8 mouse cellular contexts compared by ENCODE assay signal in the genomic region with DNA sequence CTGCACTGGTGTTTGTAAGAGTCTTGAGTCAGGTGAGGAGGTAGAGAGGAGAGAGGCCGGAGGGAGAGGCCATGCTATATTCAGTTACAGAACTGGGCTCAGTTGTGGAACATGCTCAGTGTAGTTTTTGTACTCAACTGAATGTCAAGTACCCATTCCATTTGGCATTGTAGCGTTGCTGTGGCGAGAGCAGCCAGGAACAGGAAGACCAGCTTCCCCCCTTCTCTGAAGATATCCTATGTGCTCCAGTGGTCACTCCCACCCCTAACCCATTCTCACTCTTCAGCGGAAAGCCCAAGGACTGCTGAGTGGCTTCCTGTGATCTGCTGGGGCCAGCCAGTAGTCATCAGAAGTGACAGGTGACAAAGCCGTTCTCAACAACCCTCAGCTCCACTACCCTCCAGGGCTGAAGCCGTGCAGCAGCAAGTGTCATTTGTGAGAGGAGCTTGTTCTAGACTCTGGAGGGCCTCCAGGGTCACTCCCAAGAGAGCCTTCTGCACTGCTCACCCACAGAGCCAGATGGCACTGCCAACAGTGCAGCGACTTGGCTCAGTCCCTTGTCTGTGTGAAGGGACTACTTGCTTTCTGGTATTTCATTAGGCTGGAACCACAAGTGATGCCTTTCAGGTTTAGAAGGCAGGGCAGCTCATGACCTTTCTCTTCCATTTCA.
DNase-seq lines count a peak whose midpoint lies in the region; ATAC-seq and TF ChIP-seq lines count a peak whose summit lies in the region.

No protein-coding gene starts in this region.

- no peak overlapping the region for H3K4me2 ChIP-seq in kidney, embryonic 14.5 days (replicated peaks; ENCODE audit: low read depth, low read length)
- no peak overlapping the region for H3K4me2 ChIP-seq in stomach, postnatal 0 days (replicated peaks; ENCODE audit: low read depth)

- TF ChIP-seq CTCF in left cerebral cortex, adult 2 months (IDR thresholded peaks at IDR 0.05): no peak
- no peak for TF ChIP-seq CTCF in stomach, postnatal 0 days (IDR thresholded peaks at IDR 0.05; ENCODE audit: low read depth)

- H3K27ac ChIP-seq in left cerebral cortex, adult 2 months: peak overlapping the region; percentile 29; the same call in 1 of the 2 replicates
- no peak overlapping the region for H3K27ac ChIP-seq in kidney, embryonic 14.5 days (ENCODE audit: low read depth, low read length)
- no peak overlapping the region for H3K27ac ChIP-seq in stomach, postnatal 0 days (replicated peaks)

- intact Hi-C loops in left cerebral cortex, adult 2 months (cut with DNase I): no loop called here

- 54% methylated on average over 7 of the region's 7 CpGs for WGBS in kidney, embryonic 14.5 days
- WGBS in stomach, postnatal 0 days: 75% methylated on average over 7 of the region's 7 CpGs

- no peaks in the 10 kb centered on the region for H3K9me3 ChIP-seq in kidney, embryonic 14.5 days (ENCODE audit: control insufficient read depth, low read length)
- no peaks in the 10 kb centered on the region for H3K9me3 ChIP-seq in stomach, postnatal 0 days (ENCODE audit: control insufficient read depth, low read length)

- no peak overlapping the region for H3K9ac ChIP-seq in kidney, embryonic 14.5 days (ENCODE audit: low read depth, low read length)
- no peak overlapping the region for H3K9ac ChIP-seq in stomach, postnatal 0 days (ENCODE audit: low read length)

- no peak for DNase-seq in left cerebral cortex, adult 2 months (ENCODE audit: extremely low spot score in 1 of 2, low spot score in 2 of 2)
- DNase-seq in left cerebral cortex, adult 11 months (ENCODE audit: low spot score): no peak
- DNase-seq in heart, adult 9 months (ENCODE audit: low spot score in 2 of 2): peak; percentile 43 to 46
- no peak for DNase-seq in c-Kit-positive CD71-positive TER-119-positive erythroid progenitor cells, embryonic 14.5 days (ENCODE audit: low spot score)
- DNase-seq in stomach, postnatal 0 days (ENCODE audit: low spot score): no peak

- no peak for TF ChIP-seq EP300 in stomach, postnatal 0 days (optimal IDR thresholded peaks at IDR 0.05)

- peak; percentile 54 for ATAC-seq in cerebellum, adult (ENCODE audit: insufficient number of reproducible peaks, low FRiP score, low TSS enrichment)
- peak; percentile 10 for ATAC-seq in megakaryocyte, adult 5-6 weeks (ENCODE audit: poor library complexity, severe bottlenecking)
- no peak for ATAC-seq in kidney, embryonic 14.5 days (ENCODE audit: low FRiP score, low TSS enrichment)
- no peak for ATAC-seq in stomach, postnatal 0 days (ENCODE audit: low FRiP score, low TSS enrichment)

- H3K4me1 ChIP-seq in kidney, embryonic 14.5 days (ENCODE audit: control insufficient read depth, insufficient read depth, low read length): peaks cover 7% of the 10 kb centered on the region; the same call in 1 of the 2 replicates
- H3K4me1 ChIP-seq in stomach, postnatal 0 days (replicated peaks; ENCODE audit: control insufficient read depth, insufficient read depth): no peaks in the 10 kb centered on the region

- H3K4me3 ChIP-seq in left cerebral cortex, adult 2 months: no peak overlapping the region
- no peak overlapping the region for H3K4me3 ChIP-seq in kidney, embryonic 14.5 days (ENCODE audit: low read length)
- H3K4me3 ChIP-seq in stomach, postnatal 0 days (ENCODE audit: low read depth, low read length): no peak overlapping the region

- H3K36me3 ChIP-seq in kidney, embryonic 14.5 days (ENCODE audit: control insufficient read depth, insufficient read depth, low read length): no peaks in the 10 kb centered on the region
- H3K36me3 ChIP-seq in stomach, postnatal 0 days (ENCODE audit: control insufficient read depth, insufficient read depth, low read length): no peaks in the 10 kb centered on the region

- no peaks in the 10 kb centered on the region for H3K27me3 ChIP-seq in kidney, embryonic 14.5 days (ENCODE audit: control insufficient read depth, insufficient read depth, low read length)
- no peaks in the 10 kb centered on the region for H3K27me3 ChIP-seq in stomach, postnatal 0 days (ENCODE audit: control insufficient read depth, insufficient read depth, low read length)

Comparison
In these comparisons a context has a peak if more than half of its experiments do, and no peak if none do; other contexts are left out.
1. DNase-seq: peak in heart, adult 9 months (2 of 2); none in left cerebral cortex, adult 2 months (0 of 2), left cerebral cortex, adult 11 months (single experiment), c-Kit-positive CD71-positive TER-119-positive erythroid progenitor cells, embryonic 14.5 days (single experiment) and stomach, postnatal 0 days (single experiment).
2. ATAC-seq: peak in cerebellum, adult (single experiment) and megakaryocyte, adult 5-6 weeks (single experiment); none in kidney, embryonic 14.5 days (single experiment) and stomach, postnatal 0 days (single experiment).